ENCODE assay signal across 8 mouse cellular contexts in the genomic region with DNA sequence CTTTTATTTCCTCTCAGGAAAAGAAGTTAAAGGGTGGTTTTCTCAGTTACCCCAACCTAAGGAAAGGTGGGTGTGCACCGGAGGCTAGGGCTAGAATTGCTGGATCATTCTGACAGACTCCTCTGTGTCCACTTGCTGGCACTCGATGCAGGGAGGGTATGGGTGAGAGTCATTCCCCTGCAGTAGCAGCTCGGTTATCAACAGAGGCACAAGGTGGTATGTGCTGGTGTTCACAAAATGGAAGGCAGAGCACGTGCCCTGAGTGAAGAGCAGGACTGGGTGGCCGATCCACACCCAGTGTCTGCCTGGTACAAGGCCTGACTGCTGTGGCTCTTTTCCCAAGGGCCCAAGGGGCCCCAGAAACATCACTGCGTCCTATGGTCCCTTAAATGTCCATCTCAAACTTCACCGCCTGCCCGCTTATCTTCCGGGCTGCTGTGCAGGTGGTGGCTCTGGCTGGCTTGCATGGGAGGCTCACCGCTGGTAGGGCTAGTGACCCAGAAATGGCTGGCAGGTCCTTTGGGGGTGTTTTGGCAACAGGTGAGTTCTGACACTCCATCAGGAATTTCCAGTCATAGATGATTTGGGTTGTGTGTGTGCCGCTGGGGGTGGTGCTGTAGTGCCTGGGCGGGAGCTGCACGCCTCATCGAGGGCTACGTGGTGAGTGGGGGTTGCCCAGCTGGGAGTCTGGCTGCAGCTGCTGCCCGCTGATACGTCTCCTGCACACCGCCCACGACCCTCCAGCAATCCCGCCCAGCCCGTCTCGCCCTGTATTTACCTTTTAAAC. TPM values are rescaled to one million over a fixed set of nuclear protein-coding genes. Genes with fewer than 3 reads are reported as not detected.
A peak's percentile ranks its signal among the peaks of the same experiment; 100 is the strongest.
DNase-seq lines count a peak whose midpoint lies in the region; ATAC-seq and TF ChIP-seq lines count a peak whose summit lies in the region.
"Had no signal": no experiment of that assay in that cellular context is flagged by ENCODE, and none has a peak within 500 bp of the region (broad histone marks: within the 10 kb centered on the region; RNA-seq: fewer than 3 reads in every experiment).

No protein-coding gene starts in this region.

- no peak for TF ChIP-seq CTCF in liver, adult 2 months (IDR thresholded peaks at IDR 0.05; ENCODE audit: low read depth, low read length)

- WGBS in heart, embryonic 13.5 days: 33% methylated on average over 22 of the region's 22 CpGs
- 13% methylated on average over 22 of the region's 22 CpGs for WGBS in liver, adult 2 months

- no peaks in the 10 kb centered on the region; the same call in 1 of the 2 replicates for H3K79me2 ChIP-seq in liver, adult 2 months (ENCODE audit: control insufficient read depth, insufficient read depth, low read length)

- H3K4me1 ChIP-seq in heart, embryonic 13.5 days: peaks cover 8% of the 10 kb centered on the region
- H3K4me1 ChIP-seq in liver, adult 2 months (ENCODE audit: control insufficient read depth, insufficient read depth, low read length): peaks cover 42% of the 10 kb centered on the region

- no peaks in the 10 kb centered on the region for H3K27me3 ChIP-seq in heart, embryonic 13.5 days (replicated peaks)
- H3K27me3 ChIP-seq in liver, adult 2 months (ENCODE audit: control insufficient read depth, insufficient read depth, low read length): no peaks in the 10 kb centered on the region

- peak; percentile 72 for DNase-seq in CD4-positive helper T cell, adult 2 months (ENCODE audit: low read depth, low spot score)
- DNase-seq in ES-CJ7 (ENCODE audit: low read depth, low spot score): peak; percentile 36
- DNase-seq in liver, adult 2 months (ENCODE audit: extremely low read depth, low read depth, low spot score): peak; percentile 66
- DNase-seq in naive thymus-derived CD4-positive, alpha-beta T cell, adult 2 months (ENCODE audit: low read depth): peak; percentile 63
- no peak for DNase-seq in layer of hippocampus, postnatal 14 days (ENCODE audit: low spot score in 2 of 2)
- no peak for DNase-seq in adrenal gland, adult 8-10 months

- no peaks in the 10 kb centered on the region for H3K36me3 ChIP-seq in heart, embryonic 13.5 days
- no peaks in the 10 kb centered on the region for H3K36me3 ChIP-seq in liver, adult 2 months (ENCODE audit: control insufficient read depth, insufficient read depth, low read length)

- no peak for TF ChIP-seq POLR2A in liver, adult 2 months (IDR thresholded peaks at IDR 0.05; ENCODE audit: extremely low read depth, insufficient read depth, low read length)

- peak overlapping the region; percentile 67 for H3K4me2 ChIP-seq in heart, embryonic 13.5 days

- H3K9ac ChIP-seq in heart, embryonic 13.5 days: peak overlapping the region; percentile 40; the same call in 1 of the 2 replicates
- H3K9ac ChIP-seq in liver, adult 2 months (ENCODE audit: low read depth, low read length): peak overlapping the region; percentile 47

- H3K9me3 ChIP-seq in heart, embryonic 13.5 days: no peaks in the 10 kb centered on the region

- peak overlapping the region; percentile 26 for H3K4me3 ChIP-seq in heart, embryonic 13.5 days
- H3K4me3 ChIP-seq in liver, adult 2 months (ENCODE audit: insufficient read depth, low read depth, low read length): peak overlapping the region; percentile 65

- H3K27ac ChIP-seq in heart, embryonic 13.5 days (replicated peaks): 0 out of 2 replicates have a peak overlapping the region, but pooled peaks have one; percentile 12
- H3K27ac ChIP-seq in liver, adult 2 months (replicated peaks; ENCODE audit: insufficient read depth, low read depth, low read length): peak overlapping the region; percentile 84

- no peak for ATAC-seq in heart, embryonic 13.5 days (ENCODE audit: extremely low read depth, insufficient number of reproducible peaks, low FRiP score, low TSS enrichment)

RNA-seq across cellular contexts. Expression of gene Ifi47, which starts 11.6 kb away (rescaled TPM):
- polyA plus RNA-seq in heart, embryonic 13.5 days (2015; fragmentation: Nextera tagmentation; extraction: Ambion mirVana): 1.3 and 1.4 TPM in 2 replicates
- total RNA-seq in liver, adult 2 months (2014; rRNA removed): 20.0 and 21.3 TPM in 2 replicates
- 8.2 and 12.7 TPM in 2 replicates for polyA plus RNA-seq in liver, adult 2 months (2012; rRNA removed)
- under 1 TPM; 0.31 to 0.65 TPM for total RNA-seq in layer of hippocampus, postnatal 14 days (2021)
- 1 to 10 TPM; 4.4 to 7.4 (median 6.7) TPM for total RNA-seq in adrenal gland, adult 8-10 months (2022)

RNA-seq across cellular contexts. Expression of gene Tgtp2, which starts 24.0 kb away (rescaled TPM):
- polyA plus RNA-seq in heart, embryonic 13.5 days (2015; fragmentation: Nextera tagmentation; extraction: Ambion mirVana): 0.11 and 0.27 TPM in 2 replicates
- 5.7 and 6.9 TPM in 2 replicates for total RNA-seq in liver, adult 2 months (2014; rRNA removed)
- polyA plus RNA-seq in liver, adult 2 months (2012; rRNA removed): 1.1 and 1.3 TPM in 2 replicates
- total RNA-seq in layer of hippocampus, postnatal 14 days (2021): not detected
- total RNA-seq in adrenal gland, adult 8-10 months (2022): 1 to 10 TPM; 1.5 to 6.8 (median 3.8) TPM

RNA-seq across cellular contexts. Expression of gene Olfr1396, which starts 26.7 kb away (rescaled TPM):
- polyA plus RNA-seq in heart, embryonic 13.5 days (2015; fragmentation: Nextera tagmentation; extraction: Ambion mirVana): not detected in 2 replicates
- total RNA-seq in liver, adult 2 months (2014; rRNA removed): under 0.01 and 0.07 TPM in 2 replicates
- polyA plus RNA-seq in liver, adult 2 months (2012; rRNA removed): 0.02 and 0.06 TPM in 2 replicates
- total RNA-seq in layer of hippocampus, postnatal 14 days (2021): not detected
- 1 to 10 TPM; 1.8 to 5.0 (median 3.1) TPM for total RNA-seq in adrenal gland, adult 8-10 months (2022)

RNA-seq across cellular contexts. Expression of gene 9930111J21Rik2, which starts 37.0 kb away (rescaled TPM):
- polyA plus RNA-seq in heart, embryonic 13.5 days (2015; fragmentation: Nextera tagmentation; extraction: Ambion mirVana): 0.13 and 0.78 TPM in 2 replicates
- total RNA-seq in liver, adult 2 months (2014; rRNA removed): 2.8 and 4.0 TPM in 2 replicates
- polyA plus RNA-seq in liver, adult 2 months (2012; rRNA removed): 0.30 and 0.44 TPM in 2 replicates
- 1 to 10 TPM in 1 of 2 experiments, under 1 TPM in 1; 0.91 to 1.4 TPM for total RNA-seq in layer of hippocampus, postnatal 14 days (2021)
- 1 to 10 TPM; 3.1 to 6.9 (median 3.9) TPM for total RNA-seq in adrenal gland, adult 8-10 months (2022)

RNA-seq across cellular contexts. Expression of gene Olfr1395, which starts 54.1 kb away (rescaled TPM):
- not detected in 2 replicates for polyA plus RNA-seq in heart, embryonic 13.5 days (2015; fragmentation: Nextera tagmentation; extraction: Ambion mirVana)
- total RNA-seq in liver, adult 2 months (2014; rRNA removed): not detected in 2 replicates
- polyA plus RNA-seq in liver, adult 2 months (2012; rRNA removed): not detected in 2 replicates
- not detected for total RNA-seq in layer of hippocampus, postnatal 14 days (2021)
- not detected for total RNA-seq in adrenal gland, adult 8-10 months (2022)
- total RNA-seq: heart, postnatal 14 days had no signal

Comparison
In these comparisons a context has a peak if more than half of its experiments do, and no peak if none do; other contexts are left out.
1. DNase-seq: peak in CD4-positive helper T cell, adult 2 months (single experiment), ES-CJ7 (single experiment), liver, adult 2 months (single experiment) and naive thymus-derived CD4-positive, alpha-beta T cell, adult 2 months (single experiment); none in layer of hippocampus, postnatal 14 days (0 of 2) and adrenal gland, adult 8-10 months (single experiment).